Mouse (Mus musculus): ENCODE data around the gene Pde6b. TPM values are rescaled to one million over a fixed set of nuclear protein-coding genes. Genes with fewer than 3 reads are reported as not detected.

Pde6b gene
- total RNA-seq, 2 experiments from 2014 or later = not detected

DNA sequence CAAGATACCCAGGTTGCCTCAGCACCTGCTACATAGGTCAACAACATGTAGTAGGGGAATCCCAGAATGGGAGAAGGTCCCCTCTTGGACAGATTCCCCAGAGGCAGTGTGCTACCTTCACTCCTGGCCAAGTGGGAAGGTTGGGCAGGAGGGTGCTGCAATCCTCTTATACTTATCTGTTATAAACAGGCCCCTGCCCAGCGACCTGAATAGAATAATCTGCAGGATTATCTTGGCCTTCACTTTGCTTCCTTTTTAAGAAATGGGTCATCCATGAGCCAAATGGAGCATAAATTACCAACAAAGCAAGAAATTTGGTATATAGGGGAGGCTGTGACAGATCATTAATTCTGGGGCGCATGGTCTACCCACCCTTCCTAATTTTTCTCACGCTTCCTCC is 1.6 kb downstream of the Pde6b start:
- DNase-seq = no peak

DNA sequence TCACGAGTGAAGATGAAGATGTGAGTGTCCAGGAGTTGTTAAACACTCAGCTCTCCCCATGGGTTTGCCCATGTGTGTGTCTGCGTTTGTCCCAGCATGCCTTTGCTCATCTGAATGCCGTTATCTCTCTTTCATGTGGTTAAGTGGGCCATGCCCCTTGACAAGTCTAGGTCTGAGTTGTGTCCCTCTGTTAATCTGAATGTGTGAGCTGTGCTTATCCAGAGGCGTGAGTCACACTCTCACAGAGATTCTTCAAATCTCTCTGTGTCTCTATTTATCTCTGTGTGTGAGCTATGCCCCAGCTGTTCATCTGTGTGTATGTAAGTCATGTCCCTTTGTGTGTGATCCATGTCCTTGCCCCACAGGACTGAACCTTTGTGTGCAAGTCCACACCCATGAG is 15.3 kb downstream of the Pde6b start:
- DNase-seq = no peak

DNA sequence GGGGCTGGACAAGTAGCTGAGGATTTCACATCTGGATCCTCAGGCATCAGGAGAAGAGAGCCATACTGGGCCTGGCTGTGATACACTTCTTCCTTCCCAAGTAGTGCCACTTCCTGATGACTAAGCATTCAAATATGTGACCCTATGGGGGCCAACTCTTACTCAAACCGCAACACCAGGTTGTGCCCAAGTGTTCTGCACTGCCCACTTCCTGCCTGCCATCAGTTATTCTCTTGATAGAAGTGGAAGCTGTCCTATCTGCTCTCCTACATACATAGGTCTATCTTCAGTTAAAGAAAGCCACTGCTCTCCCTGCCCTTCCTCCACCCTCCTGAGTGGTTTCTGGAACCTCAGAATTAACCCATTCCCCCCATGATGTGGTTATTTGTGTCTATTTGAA is 17.3 kb downstream of the Pde6b start:
- no peak for DNase-seq

DNA sequence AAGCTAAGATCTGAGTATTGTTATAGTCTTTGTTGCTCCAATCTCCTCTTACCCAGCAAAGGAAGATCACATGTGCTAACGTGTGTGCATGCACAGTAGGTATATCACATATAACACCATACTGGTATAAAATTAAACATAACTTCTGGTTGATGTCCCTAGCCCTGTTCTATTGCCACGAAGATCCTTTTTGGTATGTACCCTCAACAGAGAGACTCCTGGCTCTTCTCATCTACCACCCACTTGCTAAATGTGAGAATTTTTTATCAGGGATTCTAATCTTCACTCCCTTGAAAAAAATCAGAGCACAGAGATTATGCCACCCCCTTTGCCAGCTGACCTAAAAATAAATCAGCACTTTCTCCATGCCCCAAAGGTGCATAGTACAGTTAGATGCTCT is 18.8 kb downstream of the Pde6b start:
- DNase-seq = no peak

DNA sequence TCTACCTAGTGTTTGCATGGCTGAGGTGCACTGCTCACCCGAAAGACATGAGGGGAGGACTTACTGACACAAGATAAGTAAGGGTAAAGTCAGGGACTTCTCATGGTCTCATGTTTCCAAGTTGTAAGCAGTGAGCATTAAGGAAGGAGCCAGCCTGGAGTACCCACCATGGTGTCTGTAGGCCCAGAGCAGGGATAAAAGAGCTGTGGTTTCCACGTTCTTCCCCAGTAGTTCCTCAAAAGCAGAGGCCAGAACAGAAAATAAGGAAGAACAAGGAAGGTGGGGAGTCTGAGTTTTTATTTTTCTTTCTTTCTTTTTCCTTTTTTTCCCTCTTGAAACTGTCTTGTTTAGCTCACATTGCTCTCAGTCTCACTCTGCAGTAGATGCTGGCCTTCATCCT is 26.5 kb downstream of the Pde6b start:
- DNase-seq = no peak

DNA sequence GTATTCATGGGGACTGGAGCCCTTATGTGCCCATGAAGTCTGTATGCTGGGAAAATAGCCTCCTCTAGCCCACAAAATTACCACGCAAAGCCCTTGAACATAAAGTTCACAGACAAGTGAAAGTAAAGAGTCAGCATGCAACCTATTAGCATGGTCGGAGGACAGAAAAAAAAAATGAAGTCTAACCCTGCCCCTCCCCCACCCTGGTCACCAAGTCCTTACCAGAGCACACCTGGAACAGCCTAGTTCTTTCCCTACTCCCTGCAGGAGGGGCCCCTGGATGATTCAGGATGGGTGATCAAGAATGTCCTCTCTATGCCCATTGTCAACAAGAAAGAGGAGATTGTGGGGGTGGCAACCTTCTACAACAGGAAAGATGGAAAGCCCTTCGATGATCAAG is 34.5 kb downstream of the Pde6b start:
- no peak for DNase-seq

DNA sequence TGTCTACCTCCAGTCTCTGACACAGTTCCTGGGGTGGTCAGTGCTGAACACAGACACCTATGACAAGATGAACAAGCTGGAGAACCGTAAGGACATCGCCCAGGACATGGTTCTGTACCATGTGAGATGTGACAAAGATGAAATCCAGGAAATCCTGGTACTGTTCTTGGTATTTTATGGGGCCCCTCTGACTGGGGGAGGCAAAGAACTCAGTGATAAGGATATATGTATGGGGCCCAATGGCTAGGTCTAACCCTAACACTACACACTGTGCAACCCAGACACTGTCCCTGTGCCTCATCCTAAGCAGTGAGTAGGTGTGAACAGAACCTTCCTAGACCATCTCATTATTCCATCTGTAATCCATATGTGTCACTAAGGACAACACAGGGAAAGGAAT is 35.2 kb downstream of the Pde6b start:
- no peak for DNase-seq

DNA sequence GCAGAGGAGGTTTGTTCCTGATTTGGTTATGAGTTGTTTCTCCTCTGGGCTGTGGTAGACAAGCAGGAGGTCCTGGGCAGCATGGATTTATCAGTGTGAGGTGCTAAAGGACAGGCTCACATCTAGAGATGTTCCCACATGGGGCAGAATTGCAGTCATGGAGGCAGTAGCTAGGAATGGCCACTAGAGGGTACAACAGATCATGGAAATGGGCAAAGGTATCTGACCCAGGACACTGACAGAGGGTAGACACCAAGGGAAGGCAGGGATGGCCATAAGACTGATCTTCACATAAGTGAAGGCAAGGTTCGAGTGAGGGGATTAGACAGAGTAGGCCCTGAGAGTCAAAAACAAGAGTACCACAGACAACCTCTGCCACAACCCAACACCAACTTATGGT is 39.0 kb downstream of the Pde6b start:
- peak; percentile 69 for DNase-seq

DNA sequence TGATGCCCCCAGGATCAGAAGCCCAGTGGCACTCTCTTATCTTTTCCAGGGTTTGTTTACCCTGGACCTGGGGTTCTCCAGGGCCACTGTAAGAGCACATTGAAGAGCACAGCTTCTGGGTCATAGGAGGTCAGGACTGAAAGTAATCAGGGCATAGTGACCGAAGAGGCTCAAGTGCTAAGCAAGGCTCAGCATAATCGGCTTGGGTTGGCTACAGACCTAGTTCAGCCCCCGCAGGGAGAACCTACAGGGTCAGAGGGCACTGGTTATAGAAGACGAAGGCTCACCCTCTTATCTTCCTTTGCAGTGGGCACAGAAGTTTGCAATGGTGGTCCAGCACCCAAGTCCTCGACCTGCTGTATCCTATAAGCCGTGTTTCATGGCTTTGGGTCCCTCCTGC is 43.0 kb downstream of the Pde6b start:
- no peak for DNase-seq

DNA sequence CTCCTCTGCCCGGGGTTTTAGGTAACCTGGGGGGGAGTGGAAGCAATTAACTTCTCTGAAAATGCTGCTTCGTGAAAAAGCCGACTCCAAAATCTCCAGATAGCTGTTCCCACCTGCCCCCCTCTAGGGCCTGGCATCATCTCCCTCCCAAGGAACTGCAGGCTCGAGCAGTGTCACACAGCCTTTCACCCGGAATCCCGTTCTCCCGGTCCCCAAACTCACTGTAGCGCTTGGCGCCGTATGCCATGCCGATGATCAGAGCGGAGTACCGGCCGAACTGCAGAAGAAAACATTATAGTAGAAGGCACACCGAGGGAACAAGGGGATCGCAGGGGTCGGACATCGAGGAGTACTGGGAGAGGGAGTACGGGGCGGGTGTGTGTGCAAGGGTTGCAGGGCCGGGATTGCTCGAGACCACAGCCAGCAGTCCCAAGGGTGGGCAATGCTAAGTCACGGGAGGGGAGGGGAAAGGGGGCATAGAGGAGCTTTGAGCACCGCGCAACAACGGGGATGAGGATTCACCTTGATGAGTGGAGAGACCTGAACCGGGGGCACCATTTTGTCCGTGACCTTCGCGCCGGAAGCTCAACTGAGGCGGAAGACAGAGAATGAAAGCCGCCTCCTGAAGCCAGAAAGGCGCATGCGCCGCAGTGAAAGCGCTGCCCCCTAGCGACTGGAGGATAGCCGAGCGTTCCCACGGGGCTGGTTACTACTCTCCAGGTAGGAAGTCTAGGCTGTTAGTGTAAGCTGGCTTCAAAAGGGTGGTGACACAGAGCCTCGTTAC is 45.8 kb downstream of the Pde6b start, which contains the start of gene Atp5k:
Gene Atp5k, minus strand, starts transcription at position 645 of the 784 bp plus-strand sequence.
- peak; percentile 96 for DNase-seq

DNA sequence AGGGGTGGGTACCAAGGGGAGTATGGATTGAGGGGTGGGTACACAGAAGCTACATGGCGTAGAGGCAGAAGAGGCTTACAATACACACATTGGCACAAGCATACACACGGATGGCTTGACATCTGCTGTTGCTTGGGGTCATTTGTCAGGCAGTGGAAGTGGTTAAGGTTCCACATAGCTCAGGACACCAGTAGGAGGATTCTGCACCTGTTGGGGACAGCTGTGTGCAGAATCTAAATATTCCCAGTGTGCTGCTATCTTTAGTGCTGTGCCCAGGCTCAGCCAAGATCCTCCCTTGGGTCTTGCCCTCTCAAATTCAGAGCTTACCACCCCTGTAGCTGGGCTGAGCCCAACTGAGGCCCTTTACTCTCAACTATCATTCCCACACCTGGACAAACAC is 47.9 kb downstream of the Pde6b start:
- no peak for DNase-seq

DNA sequence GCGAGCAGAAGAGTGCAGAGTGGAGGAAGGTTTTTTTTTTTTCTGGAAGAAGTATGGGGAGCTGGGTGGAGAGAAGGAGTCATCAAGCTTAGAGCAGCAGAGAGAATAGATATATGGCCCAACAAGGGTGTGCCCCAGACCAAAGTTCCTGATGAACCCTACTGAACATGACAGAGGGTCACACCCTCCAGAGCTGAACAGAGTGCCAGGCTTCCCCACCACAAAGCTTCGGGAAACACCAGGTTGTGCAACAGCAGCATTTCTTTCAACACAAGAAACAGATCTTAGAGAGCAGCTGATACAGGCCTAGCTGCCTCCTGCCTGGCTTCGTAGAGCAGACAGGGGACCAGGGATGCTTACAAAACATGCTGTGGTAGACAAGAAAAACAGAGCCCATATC is 58.8 kb downstream of the Pde6b start:
- no peak for DNase-seq

DNA sequence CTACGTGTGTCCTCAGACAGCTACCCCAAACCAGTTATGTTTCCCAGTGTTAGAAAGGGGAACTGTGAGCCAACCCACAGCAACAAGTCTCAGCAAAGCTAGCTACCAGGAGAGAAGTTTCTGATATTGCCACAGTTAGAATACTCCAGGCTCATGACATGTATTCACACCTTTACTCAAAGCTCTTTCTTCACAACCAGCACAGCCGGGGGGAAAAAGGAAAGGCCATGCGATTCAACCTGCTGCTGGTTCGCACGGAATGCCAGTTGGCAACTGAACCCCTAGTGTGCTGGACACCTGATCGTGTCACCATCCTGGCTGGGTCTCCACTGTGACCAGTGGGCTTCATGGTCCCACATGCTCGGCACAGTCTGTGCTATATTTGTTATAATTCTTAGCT is 59.7 kb downstream of the Pde6b start:
- no peak for DNase-seq

DNA sequence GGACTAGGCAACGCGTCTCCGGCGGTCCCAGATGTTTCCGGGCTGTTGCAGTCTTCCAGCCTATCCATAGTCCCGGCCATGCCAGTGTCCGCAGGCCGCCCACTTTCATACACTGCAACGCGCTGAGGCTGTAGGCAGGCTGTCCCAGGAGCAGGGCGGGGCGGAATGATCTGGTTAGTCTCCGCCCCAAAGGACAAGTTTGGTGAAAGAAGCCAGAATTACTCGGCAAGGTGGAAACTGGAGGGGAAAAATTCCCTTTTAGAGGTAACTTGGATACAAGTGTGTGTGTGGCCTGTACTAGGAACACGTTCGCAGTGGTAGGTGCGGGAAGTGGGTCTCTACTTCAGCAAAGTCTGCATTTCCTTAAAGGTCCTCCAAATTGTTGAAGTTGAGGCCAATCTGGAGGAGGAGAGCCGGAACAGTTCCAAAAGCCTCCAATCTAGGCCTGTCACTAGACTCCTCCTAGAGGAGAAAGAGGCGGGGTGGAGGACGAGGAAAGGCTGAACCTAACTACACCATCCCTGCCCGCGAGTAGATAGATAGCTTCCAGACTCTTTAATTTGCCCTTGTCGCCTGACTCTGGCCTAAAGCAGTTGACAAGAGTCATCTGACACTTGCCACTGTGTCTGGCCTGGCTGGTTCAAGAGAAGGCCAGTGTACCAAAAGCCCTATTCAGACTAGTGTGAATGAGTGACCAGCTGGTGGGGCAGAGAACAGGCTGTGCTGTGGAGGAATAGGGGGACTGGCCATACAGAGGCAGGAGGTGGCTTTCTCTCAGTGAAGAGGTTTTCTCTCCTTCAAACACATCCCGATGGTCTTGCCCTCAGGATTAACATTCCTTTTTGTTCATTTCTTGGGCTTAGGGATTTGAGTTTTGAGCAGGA is 60.8 kb downstream of the Pde6b start, which contains the start of gene Mfsd7a:
Gene Mfsd7a, minus strand, starts transcription at position 107 of the 884 bp plus-strand sequence.
- peak; percentile 81 for DNase-seq

DNA sequence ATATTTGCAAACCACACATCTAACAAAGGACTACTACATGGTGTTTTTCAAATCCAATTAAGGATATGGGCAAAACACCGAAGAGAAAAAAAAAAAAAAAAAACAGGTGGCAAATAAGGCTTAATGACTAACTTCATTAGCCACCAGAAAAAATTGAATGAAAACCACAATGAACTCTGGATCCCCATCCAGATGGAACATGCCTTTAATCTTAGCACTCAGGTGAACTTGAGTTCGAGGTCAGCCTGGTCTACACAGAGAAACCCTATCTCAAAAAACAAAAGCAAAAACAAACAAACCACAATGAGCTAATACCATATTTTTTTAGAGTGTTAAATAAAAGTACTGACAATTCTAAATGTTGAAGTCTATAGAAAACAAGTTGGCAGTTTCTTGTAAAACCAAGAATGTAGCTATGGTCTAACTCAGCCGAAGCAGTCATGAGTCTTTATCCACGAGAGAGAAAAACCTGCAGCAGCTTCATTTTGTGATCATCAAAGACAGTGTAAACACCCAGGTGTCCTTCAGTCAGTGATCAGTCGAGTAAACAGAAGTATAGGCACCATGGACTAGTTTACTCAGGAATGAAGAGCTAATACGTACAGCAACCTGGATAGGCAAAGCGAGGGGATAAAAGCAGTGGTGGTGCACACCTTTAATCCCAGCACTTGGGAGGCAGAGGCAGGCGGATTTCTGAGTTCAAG is 62.8 kb downstream of the Pde6b start:
- no peak for DNase-seq

DNA sequence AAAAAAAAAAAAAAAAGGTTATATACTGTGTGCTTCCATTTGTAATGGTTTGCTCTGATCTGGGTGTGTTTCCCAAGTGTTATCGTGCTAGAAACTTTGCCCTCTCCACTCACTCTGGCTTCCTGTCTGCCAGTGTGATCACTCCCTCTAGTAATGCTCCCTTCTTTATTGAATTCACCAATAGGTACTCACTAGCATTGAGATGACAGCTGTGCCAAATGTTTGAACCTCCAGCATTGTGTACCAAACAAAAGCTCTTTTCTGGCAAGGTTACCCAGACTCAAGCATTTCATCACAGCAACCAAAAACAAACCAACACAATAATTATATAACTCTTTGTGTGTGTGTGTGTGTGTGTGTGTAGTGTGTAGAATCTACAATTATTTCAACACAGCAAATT is 63.4 kb downstream of the Pde6b start:
- no peak for DNase-seq

DNA sequence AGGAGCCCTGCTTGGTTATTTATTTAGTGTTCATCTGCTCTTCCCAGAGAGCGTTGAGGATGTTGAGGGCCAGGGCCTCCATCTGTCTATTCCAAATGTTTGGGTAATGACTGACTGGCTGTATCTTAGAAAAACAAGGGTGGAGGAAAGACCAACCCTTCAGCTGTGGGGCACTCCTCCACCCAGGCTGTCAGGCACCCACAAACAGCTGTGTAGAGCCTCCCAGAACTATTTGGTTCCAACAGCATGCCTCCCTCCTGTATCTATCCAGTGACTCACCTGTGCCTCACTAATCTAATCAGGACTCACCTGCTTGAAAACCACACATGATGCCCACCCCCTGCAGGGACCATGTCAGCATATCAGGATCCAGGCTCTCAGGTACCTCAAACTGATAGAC is 64.2 kb downstream of the Pde6b start:
- no peak for DNase-seq

DNA sequence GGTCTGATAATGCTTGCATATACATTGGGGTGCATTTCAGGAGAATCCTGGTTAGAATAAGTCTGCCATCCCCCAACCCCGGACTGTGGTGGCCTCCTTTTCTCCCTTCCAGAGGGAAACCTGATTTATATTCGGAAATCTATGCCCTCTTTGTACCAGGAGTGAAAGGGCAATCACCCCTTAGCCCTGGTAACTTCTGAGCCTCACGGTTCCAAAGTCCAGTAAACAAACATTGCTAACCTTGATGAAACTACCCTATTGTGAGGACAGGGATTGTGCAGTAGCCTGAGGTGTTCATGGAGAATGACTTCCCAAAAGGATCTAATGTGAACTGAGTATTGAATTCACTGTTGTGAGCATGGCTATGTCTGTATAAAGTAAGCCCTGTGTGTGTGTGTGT is 65.9 kb downstream of the Pde6b start:
- no peak for DNase-seq

DNA sequence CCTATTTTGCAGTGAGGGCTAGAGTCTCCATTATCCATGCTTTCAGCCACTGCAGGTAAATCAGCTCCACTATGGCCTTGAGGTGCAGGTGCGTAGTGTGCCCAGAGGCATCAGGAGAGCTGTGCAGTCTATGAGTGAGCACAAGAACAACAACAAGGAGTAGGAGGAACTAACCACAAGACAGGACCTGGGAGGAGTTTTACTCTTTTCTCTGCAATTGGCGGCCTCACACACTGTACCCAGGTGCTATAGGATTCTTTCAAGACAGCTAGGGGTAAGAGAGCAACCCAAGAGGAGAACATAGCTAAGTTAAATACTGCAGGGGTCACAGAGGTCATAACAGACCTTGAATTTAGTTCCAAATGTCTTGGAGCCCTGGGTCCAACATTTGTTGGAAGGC is 70.5 kb downstream of the Pde6b start:
- DNase-seq = no peak

DNA sequence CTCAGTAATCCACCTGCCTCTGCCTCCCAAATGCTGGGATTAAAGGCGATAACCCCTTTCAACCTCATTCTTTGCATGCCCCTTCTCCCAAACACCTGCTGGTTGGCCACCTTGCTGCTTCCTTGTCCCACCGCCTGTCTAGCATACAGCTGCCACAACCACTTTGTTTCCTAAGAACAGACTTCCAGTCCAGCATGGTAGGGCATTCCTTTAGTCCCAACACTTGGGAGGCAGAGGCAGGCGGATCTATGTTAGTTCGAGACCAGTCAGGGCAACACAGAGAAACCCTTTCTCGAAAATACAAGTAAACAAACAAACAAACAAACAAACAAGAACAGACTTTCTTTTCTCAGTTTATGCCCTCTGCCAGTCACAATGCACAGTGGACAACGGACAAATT is 72.3 kb downstream of the Pde6b start:
- DNase-seq = no peak

DNA sequence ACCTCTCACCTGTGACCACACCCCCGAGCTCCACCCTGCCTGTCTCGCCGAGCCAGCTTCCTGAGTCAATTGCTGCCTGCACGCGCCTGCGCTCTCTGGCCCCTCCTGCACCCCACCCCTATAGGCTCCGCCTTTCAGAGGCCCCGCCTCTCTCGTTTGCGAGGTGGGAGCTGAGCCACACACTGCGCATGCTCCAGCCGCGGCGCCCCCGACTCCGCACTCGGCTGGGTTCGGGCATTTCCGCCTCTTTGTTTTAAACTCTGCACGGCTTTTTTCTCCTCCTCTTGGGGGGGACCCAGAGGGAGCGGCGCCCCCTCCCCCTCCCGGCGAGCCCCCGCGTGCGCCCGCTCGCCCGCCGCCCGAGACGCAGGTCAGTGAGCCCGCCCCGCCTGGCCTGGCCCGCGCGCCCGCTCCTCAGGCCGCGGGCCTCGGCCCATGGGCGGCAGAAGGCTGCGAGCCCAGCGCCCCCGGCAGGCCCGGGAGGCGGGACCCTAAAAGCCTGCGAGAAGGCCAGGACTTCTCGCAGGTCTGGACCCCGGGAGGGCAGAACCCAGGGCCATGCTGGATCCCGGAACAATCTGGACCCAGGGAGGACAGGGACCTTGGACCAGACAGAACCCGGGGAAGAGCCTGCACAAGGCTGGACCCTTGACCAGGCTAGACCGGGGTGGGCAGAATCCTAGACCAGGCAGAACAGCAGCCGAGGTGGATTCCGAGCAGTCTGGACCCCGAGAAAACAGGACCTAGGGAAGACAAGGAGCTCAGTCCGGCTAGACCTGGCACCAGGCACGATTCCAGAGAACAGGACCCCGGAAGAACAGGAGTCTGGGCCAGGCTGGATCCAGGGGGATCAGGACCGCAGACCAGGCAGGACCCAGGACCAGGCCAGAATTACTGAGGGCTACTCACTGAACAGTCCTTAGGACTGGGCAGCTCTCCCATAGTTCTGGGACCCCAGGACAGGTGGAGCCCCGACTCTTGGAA is 73.2 kb downstream of the Pde6b start, which contains the start of gene Pcgf3:
Gene Pcgf3, plus strand, starts transcription at position 151 of the 984 bp plus-strand sequence.
- DNase-seq = peak; percentile 98

DNA sequence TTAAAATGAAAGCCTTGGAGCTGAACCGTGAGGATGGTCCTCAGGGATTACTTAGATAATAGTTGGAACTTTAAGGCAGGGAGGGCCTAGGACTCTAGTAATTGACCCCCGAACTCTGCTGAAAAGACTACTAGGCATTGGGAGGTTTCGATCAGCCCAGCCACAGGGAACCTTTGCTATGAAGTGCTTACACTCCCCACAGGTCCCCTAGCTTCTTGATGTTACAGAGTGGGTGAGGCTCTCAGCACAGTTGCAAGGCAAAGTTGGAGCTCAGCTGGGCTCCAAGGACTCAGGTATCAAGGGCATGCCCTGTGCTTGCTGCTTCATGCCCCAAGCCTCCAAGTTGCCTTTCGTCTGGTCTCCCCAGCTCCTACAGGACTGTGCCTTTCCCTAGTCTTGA is 74.3 kb downstream of the Pde6b start:
- DNase-seq = no peak

All from heart, postnatal 4 days (tissue).